Mouse (Mus musculus) erythroid progenitor cell, adult 5-6 weeks (primary cell): ENCODE results near the gene Dtnb. TPM values are rescaled to one million over a fixed set of nuclear protein-coding genes. Genes with fewer than 3 reads are reported as not detected.

Source experiments
- ATAC-seq: replicated peaks from 2 replicates; pipeline ENCODE4 v1.8.0; 2016; ENCODE audit warnings: moderate number of reproducible peaks, mild to moderate bottlenecking, moderate TSS enrichment, inconsistent platforms; ENCODE audit not compliant: poor library complexity, low FRiP score, severe bottlenecking
- total RNA-seq, 2 experiments: library from RNA; stranded (forward) in 1 of 2; stranded (reverse) in 1 of 2; fragments of 150-400 nt in 1 of 2; fragments of 186-747, 209-891 nt in 1 of 2; gene quantifications; 2 replicates each; pipeline versions ENCODE4 v1.2.3 to v1.2.4; 2015 to 2017; ENCODE audit warnings: low replicate concordance in 2 of 2

Gene Dtnb
- total RNA-seq, 2 experiments from 2014 or later = 72.1 to 101 TPM

- ATAC-seq = no peak
Measured at GRCm38 (mm10) chr12:3788421-3789051, 216.4 kb downstream of the Dtnb start.

GRCm38 (mm10) chr12:3789626-3790185 is 217.5 kb downstream of the Dtnb start:
- ATAC-seq = no peak

GRCm38 (mm10) chr12:3791257-3791656 is 219.1 kb downstream of the Dtnb start:
- ATAC-seq = no peak

- ATAC-seq = peak; percentile 92
Measured at GRCm38 (mm10) chr12:3791732-3792131, 219.6 kb downstream of the Dtnb start.

GRCm38 (mm10) chr12:3792248-3792647 is 220.1 kb downstream of the Dtnb start:
- ATAC-seq = no peak

GRCm38 (mm10) chr12:3795569-3795968 is 223.4 kb downstream of the Dtnb start:
- ATAC-seq = no peak

- ATAC-seq = no peak
Measured at GRCm38 (mm10) chr12:3799551-3799950, 227.4 kb downstream of the Dtnb start.

GRCm38 (mm10) chr12:3805852-3806251 is 233.7 kb downstream of the Dtnb start, which contains the start of gene Dnmt3a:
Gene Dnmt3a, plus strand, starts transcription at chr12:3806007.
- no peak for ATAC-seq

GRCm38 (mm10) chr12:3806271-3806684 is 234.1 kb downstream of the Dtnb start:
- no peak for ATAC-seq

- no peak for ATAC-seq
Measured at GRCm38 (mm10) chr12:3806703-3807547, 234.7 kb downstream of the Dtnb start.

- ATAC-seq = no peak
Measured at GRCm38 (mm10) chr12:3807548-3808395, 235.6 kb downstream of the Dtnb start.

- ATAC-seq = no peak; the same call in 1 of the 2 replicates
Measured at GRCm38 (mm10) chr12:3808396-3808981, 236.3 kb downstream of the Dtnb start.

GRCm38 (mm10) chr12:3809520-3810180 is 237.5 kb downstream of the Dtnb start:
- no peak for ATAC-seq

- no peak for ATAC-seq
Measured at GRCm38 (mm10) chr12:3810455-3810854, 238.3 kb downstream of the Dtnb start.

- ATAC-seq = no peak
Measured at GRCm38 (mm10) chr12:3811596-3811995, 239.4 kb downstream of the Dtnb start.

- ATAC-seq = no peak
Measured at GRCm38 (mm10) chr12:3812251-3812650, 240.1 kb downstream of the Dtnb start.

- ATAC-seq = no peak
Measured at GRCm38 (mm10) chr12:3813138-3813537, 241.0 kb downstream of the Dtnb start.

GRCm38 (mm10) chr12:3815386-3815785 is 243.2 kb downstream of the Dtnb start:
- no peak for ATAC-seq

- no peak for ATAC-seq
Measured at GRCm38 (mm10) chr12:3817033-3817432, 244.9 kb downstream of the Dtnb start.
